Mouse (Mus musculus): ENCODE measurements around the gene Slc24a4.

Gene Slc24a4

DNA sequence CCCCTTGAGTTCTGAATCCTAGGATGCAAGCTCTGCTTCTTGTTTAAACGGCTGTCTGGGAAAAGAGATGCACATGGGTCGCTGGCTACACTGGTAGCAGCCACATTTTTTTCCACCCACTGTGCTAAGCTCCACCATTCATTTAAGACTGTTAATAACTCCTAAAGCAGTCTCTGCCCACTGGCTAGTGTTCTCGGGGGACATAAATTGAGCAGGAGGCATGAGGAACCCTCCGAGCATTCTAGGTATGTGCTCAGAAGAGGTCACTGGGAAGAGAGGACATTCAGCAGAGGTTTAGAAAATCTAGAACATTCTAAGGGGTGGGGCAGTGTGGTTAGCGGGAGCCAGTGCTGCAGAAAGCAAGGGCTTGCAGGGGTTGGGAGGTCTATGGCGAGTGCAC is 156.8 kb downstream of the Slc24a4 start:
- DNase-seq (ENCODE audit: low read depth, low spot score) = no peak

DNA sequence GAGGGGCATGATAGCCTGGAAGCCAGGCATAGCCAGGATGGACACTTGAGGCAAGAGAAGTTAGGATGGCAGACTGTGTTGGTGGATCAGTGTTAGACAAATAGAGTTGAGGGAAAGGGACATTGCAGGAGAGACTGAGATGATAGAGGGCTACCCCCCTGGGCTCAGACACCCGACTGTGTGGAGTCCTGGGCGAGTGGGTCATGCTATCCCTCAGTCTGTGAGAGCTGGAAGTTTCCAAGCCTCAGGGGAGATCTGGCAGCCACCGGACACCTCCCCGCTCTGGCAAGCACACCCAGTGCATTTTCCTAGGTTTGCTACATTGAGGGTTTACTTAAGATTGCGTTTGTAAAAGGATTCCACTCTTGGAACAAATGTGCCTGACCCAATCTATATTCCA is 157.2 kb downstream of the Slc24a4 start:
- DNase-seq (ENCODE audit: low read depth, low spot score) = no peak

DNA sequence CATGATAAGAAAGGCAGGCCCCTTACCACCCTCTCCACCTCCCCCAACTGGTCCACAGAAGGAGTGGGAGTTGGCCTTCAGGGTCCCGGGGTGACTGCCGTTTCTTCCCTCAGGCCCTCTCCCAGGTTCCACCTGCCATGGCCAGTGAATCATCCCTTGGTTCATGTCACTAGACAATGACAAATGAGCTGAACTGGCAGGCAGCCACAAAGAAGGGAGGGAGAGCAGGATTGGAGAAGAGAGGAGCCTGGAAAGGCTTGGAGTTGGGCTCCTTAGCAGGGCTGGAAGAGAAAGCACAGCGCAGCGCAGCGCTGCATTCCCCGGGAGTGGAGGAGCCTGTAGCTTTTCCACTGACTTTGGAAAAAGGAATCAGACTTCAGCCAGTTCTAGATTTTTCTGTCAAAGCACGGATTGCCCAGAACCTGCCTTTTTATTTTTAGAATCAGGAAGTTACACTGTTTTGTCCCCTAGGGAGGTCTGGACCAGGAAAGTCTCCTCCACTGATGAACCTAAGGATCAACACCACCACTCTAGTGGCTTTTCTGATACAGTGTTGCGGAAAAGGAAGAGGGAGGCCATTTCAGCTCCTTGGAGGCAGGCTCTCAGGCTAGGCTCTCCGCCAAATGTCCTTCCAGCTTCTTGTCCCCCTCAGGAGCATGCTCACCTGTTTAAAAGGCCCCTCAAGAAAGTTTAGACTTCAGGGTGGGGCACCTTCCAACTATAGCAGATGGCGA is 158.3 kb downstream of the Slc24a4 start:
- DNase-seq (ENCODE audit: low read depth, low spot score) = no peak

DNA sequence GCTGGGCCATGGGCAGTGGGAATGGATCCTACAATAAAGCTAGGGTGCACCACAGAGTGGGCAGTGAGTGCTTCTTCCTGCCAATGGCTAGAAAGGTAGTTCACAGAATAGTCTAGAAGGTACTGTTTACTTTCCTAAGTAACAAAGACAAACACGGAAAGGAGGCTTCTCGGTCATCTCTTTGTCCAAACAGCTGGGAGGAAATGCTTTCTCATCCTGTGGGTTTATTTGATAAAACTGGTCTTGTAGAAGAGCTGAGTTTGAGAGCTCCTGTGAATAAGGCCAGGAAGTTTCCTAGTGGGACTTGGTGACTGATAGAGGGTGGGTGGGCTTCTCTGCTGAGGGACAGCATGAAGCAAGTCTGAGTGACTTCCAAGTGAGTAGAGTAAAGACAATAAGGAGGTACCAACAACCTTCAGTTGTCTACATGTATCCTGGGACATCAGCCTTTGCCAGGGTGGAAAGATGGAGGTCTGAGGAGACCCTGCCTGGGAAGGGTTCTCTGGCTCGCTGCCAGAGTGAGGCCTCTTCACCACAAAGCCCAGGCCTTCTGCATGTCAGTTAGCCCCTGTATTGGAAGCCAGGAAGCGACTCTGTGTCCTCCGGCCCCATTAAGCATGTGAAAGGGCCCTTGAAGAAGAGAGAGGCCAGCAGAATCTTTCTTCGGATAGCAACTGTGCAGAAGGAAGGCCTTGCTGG is 159.5 kb downstream of the Slc24a4 start:
- DNase-seq (ENCODE audit: low read depth, low spot score) = no peak

DNA sequence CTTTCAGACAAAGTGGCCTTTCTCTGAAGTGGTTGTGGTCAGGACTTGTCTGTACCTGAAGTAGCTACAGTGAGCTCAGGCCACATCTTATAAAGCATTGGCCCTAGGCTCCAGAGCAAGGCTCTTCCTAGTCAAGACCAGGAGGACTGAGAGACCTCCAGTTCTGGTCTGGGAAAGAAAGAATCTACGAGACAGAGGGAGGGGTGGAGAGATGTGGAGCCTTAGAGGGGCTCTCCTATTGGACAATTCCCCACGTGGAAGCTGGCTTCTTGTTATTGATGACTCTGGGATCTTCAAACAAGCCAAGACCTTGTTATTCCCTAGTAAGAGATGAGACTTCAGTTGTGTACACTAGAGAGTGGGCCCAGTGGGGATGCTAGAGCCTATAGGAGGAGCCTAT is 160.3 kb downstream of the Slc24a4 start:
- DNase-seq (ENCODE audit: low read depth, low spot score) = no peak

DNA sequence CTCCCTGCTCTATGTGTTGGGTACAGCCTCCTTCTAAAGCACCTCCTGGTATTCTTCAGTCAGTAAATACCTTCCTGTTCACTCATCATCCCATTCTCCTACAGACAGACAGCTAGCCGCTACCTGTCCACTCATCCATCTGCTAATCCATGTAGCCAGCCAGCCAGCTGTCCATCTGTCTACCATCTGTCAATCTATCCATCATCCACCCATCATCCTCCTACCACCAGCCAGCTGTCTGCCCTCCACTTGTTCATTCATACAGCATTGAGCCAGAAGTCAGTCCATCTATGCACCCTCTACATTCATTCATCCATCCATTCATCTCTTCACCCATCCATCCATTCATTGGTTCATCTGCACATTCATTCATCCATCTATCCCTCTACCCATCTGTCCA is 161.0 kb downstream of the Slc24a4 start:
- no peak for DNase-seq (ENCODE audit: low read depth, low spot score)

DNA sequence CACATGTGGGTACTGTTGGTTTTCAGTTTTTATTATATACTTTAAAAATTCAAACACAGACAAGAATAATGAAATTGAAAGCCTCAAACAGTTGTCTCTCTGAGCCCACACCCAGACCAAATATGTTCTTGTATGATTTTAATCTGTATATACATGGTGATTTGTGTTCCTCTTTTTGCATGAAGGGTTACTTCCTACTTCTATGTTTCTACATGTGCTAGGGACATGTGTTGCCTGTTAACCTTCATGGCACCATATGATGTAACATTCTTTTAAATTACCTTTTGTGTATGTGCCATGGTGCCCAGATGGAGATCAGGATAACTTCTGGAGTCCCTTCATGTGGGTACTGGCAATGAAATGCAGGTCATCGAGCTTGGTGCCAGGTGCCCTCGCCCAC is 162.1 kb downstream of the Slc24a4 start:
- DNase-seq (ENCODE audit: low read depth, low spot score) = no peak

DNA sequence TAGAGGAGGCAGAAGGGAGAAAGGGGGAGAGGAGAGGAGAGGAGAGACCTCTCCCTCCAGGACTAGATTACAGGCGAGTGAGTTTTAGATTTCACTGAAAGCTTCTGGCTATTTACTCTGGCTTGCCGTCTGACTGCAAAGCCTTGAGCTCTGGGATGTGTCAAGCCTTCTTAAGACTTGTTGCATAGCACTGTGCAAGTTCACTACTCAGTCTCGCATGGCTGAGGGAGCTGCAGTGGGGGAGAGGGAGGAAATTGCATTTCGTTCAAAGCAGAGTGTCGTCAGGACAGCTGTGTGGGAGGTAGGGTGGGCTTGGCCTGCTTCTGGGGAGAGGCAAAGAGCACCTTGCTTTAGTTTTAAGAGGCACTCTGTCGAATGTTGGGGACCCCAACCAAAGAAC is 163.2 kb downstream of the Slc24a4 start:
- DNase-seq (ENCODE audit: low read depth, low spot score) = no peak

DNA sequence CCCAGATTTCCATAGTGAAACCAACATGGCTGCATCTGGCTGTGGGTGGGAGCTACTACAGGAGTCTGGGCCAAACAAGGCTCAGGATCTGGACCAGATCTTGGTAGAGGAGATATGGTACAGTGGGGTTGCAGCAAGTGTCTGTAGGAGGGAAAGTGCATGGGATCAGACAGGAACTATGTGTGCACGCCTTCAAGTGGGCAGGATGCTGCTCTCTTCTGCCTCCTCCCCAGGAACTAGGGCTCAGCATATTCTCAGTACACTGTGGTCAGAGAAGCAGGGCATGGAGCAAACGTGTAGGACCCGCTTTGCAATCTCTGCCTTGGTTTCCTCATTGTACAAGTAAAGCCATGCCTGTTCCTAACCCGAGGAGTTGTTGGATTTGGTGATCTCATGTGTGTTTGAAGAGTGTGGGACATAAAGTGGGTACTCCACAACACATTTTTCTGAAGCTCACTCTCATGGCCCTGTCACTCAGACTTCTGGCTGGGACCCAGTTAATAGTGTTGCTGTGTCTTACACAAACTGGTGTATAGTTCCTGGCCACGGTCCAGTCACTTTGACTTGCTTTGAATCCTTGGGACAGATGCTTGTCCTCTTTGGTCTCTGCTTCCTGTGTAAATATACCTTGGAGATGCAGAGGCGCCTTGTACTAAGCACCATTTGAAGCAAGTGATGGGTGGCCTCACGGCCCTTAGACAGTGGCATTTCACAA is 164.1 kb downstream of the Slc24a4 start:
- DNase-seq (ENCODE audit: low read depth, low spot score) = no peak

DNA sequence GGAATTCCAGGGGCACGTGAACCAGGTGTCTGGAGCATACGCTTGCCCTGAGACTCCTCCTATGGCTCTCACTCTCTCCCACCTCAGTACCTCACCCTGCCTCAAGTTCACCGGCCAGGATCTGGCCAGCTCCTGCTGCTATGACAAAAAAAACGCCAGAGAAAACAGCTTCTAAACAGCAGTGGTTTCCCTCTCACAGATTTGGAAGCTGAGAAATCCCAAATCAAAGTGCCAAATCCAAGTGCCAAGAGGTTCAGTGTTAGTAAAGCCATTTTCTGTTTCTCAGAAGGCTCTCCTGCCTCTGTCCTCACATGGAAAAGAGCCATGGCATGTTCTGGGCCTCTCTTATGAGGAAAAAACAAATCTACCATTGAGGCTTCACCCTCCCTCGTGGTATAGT is 166.1 kb downstream of the Slc24a4 start:
- DNase-seq (ENCODE audit: low read depth, low spot score) = no peak

DNA sequence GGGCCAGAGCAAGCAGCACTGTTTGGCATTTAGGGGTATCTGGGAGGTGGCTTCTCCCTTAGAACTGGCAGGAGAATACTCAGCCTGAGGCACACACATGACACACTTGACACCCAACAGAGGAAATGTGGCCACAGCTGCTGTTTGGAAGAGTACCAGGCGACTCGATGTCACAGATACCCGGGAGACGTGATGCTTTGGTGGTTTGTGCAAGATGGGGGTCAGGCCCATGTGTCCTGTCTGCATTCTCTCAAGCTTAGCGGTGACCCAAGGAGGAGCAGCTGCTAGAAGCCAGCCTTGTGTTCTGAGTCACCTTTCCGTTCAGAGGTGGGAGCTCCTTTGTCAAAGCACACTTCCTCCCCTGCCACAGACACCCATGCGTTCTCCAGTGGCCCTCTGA is 166.7 kb downstream of the Slc24a4 start:
- no peak for DNase-seq (ENCODE audit: low read depth, low spot score)

DNA sequence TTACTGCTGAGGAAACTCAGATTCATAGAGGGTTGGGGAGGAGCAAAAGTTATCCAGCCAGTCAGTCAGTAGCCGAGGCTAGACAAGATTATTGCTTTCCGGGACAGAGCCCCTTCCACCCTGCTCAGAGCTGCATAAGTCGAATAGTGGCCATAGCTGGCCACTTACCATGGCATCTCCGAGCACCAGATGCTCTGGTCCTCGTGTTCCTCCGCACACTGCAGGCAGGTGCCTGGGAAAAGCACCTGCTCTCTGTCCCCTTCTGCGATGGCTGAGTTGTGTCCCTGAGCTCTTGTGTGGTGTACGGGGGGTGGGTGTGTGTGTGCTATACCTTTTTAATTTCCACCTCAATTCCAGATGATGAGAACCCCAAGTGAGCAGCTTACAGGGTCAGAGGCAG is 167.1 kb downstream of the Slc24a4 start:
- no peak for DNase-seq (ENCODE audit: low read depth, low spot score)

DNA sequence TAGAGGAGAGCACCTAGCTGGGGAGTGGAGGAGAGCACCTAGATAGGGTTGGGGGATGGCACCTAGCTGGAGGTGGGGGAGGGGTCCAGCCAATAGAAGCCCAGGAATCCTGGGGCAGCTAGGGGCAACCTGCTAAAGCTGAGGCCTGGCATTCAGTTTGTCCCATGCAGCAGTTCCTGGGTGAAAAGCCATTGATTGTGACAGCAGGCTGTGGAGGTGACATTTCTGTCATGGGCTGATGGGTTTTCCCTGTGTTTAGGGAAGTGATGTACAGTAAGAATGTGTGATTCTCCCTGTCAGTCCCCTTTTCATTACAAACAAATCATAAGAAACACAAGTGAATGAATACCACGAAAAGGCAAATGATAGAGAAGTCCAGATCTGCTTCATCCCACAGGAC is 167.8 kb downstream of the Slc24a4 start:
- no peak for DNase-seq (ENCODE audit: low read depth, low spot score)

DNA sequence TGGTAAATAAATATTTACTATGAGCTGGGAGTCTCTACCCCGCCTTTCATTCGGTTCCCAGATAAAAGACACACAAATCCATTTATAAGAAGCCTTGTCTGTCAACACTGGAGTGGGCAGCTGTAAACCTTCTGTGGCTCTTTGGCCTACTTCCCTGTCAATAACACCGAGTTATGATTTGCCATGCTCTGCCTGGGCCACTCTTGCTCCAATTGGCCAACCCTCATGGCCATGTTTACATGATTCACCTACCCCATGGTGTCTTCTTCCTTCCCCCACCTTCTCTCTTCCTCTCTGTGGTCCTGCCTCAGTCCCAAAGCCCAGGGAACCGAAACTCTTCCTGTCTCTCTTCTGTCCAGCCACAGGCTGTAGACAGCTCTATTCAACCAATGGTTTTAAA is 168.4 kb downstream of the Slc24a4 start:
- DNase-seq (ENCODE audit: low read depth, low spot score) = no peak

DNA sequence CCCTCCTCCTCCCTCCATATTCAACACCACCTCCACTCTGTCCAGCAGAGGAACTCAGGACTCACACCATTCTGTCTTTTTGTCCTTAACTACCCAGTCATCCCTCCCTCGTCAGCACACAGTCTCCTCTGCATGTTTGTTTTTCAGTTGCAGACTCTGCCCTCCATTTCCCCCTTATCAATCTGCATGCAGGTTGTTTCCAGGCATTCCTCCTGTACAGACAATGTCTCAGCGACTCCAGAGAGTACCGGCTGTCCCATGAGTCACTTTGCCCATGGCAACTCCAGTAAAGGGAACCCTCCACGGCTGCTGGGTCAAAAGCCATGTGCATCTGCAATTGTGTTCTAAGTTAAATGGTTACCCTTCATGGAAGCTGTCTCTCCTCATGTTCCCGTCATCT is 170.7 kb downstream of the Slc24a4 start:
- DNase-seq (ENCODE audit: low read depth, low spot score) = no peak

DNA sequence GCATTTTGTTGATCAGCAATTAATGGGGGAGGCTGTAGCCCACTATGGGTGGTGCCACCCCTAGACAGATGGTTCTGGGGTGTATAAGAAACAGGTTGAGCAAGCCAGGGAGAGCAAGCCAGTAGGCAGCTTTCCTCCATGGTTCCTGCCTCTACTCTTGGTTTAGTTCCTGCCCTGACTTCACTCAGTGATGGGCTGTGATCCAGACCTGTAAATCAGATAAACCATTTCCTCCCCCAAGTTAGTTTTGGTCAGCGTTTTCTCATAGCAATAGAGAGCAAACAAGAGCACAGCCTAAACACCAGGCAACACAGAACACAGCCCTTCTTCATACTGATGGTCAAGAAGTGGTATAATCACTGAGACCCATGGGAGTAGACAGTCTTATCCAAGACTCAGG is 173.1 kb downstream of the Slc24a4 start:
- no peak for DNase-seq (ENCODE audit: low read depth, low spot score)

DNA sequence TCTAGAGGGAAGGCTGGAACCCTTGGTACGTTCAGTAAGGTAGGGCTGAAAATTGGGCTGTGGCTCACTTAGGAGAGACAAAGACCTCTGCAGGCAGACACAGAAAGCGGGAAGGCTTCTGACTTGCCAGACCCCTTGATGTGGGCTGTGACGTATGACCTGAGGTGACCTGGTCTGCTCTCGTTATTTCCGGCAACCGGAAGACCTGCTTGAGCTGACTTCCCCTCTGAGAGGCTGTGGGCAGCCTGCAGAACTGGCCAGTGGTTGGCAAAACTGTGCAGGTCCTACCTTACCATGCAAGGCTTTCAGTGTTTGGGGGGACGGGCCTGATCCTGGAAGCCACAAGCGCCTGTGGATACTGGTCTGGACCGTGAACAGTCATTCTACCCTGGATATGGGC is 173.8 kb downstream of the Slc24a4 start:
- DNase-seq (ENCODE audit: low read depth, low spot score) = no peak

DNA sequence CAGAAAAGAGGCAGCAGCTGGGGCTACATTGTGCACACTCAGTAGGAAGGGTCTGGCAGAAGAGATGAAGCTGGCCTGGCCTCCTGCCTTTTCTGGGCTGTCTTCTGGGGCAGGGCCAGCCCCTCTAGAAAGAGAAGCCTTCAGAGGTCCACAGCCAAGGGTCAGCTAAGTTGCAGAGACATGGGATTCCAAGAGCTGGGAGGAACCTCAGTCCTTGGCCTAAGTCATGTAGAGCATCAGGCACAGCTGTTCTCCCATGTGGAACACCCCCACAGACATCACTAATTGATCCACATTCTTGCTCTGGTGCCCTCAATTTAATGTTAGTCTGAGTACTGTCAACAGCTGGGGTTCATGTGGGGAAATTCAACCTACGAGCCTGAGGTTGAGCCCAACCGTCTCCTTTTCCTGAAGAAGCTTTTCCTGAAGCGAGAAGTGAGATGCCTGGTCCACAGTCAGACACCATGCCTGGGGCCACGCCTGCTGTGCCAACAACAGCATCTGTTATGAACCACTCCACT is 174.4 kb downstream of the Slc24a4 start:
- DNase-seq (ENCODE audit: low read depth, low spot score) = no peak

DNA sequence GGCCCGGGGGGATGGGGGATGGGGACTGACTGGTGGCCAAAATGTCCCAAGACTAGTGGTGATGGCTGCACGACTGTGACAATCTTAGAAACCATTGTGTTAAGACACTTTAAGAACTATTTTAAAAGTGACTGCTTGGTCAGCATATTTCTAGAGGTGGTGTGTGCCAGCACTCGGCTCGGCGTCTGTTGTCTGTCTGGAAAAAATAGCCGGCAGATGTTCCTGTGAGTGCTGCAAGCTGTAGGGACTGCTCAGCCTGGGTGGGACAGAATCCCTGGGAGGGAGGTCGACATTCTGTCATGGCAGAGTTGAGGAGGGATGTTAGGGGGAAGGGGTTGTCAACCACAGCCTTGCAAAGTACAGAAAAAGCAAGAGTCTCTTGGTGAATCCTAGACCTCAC is 175.3 kb downstream of the Slc24a4 start:
- DNase-seq (ENCODE audit: low read depth, low spot score) = no peak

DNA sequence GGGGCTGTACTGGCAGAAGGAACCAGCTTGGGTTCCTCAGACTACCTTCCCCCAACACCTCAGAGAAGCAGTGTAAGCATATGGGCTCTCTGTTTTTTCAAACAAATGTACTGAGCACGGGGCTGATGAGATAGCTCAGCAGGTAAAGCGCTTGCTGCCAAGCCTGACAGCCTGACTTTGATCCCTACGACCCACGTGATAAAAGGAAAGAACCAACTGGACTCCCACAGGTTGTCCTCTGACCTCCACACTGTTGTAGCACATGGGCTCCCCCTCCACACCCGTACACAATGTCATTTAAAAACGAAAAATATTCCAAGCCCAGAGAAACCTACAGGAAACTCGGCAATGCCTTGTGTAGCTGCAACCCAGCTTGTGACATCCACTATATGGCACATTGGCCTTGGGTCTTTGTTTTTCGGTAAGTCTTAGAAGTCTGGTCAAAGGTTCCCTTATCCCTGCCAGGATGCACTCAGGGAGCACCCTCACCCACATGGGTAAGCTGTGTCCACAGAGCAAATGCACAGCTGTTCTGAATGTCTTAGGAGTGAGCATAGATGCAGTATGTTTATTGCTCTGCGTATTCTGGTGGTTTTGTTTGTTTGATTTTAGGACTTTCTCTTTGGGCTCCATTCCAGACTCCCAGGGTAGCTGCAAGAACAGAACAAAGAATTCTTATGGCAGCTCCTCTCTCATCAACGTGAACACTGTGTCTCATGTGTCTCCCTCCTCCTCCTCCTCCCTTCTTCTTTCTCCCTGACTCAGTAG is 176.7 kb downstream of the Slc24a4 start:
- no peak for DNase-seq (ENCODE audit: low read depth, low spot score)

DNA sequence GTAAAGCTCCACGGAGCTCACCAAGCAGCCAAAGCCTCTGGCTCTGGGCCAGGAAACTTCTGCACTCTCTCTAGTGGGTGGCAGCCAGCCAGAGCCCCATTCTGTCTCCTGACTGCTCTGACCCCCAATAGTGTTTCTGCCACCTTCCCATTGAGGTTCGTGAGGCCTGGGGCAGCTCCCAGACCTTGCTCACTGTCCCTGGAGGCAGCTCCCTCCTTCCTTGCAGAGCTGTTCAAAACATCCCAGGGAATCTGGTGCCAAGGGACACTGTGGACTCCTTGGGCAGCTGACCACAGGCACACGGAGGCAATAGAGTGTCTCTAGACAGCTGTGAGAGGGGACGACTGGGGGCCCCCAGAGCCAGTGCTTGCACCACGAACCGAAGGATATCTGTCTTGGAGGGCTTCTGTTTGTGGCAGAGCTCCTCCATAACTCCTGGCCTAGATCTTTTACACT is 179.5 kb downstream of the Slc24a4 start:
- DNase-seq (ENCODE audit: low read depth, low spot score) = no peak

All from brain, embryonic 18.5 days (tissue).